Mouse (Mus musculus) brain, embryonic 14.5 days (tissue): ENCODE data around the gene Clec4e.

ENCODE experiments used
- CTCF ChIP-seq: fragments of 200-500 bp; IDR thresholded peaks from 2 replicates; pipeline ENCODE4 v1.5.1; 2012; ENCODE audit warnings: inconsistent platforms, mild to moderate bottlenecking, moderate library complexity, borderline replicate concordance; ENCODE audit not compliant: insufficient read depth, insufficient read length; ENCODE audit errors: extremely low read depth
- POLR2A ChIP-seq: fragments of 200-500 bp; IDR thresholded peaks from 2 replicates; pipeline ENCODE4 v1.6.1; 2012; ENCODE audit warnings: mild to moderate bottlenecking, inconsistent platforms, borderline replicate concordance; ENCODE audit not compliant: poor library complexity, insufficient read depth, insufficient read length, severe bottlenecking; ENCODE audit errors: extremely low read depth

GRCm38 (mm10) chr6:123259889-123260603 is 29.6 kb downstream of the Clec4e start:
- no peak for TF ChIP-seq CTCF
- no peak for TF ChIP-seq POLR2A
